Mouse (Mus musculus): ENCODE data around the gene Tlx1.

DNA sequence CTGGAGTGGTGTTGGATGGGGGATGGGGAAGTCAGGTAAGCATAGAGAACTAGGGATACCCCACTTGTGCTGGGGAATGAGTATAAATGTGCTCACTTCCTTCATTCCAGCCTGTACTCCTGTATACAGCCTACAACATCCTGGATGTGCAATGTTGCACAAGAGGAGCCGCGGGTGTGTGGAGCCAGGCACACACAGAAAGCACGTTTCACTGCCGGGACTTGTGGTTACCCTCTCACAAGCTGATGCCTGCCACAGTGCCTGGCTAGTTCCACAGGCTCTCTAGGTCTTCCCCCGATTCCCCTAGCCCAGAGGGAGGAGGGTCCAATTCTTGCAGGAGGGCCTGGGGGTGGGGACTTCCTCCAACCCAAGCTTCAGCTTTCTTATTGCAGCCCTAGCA lies 10.0 kb downstream of the Tlx1 start:
- TF ChIP-seq CTCF (IDR thresholded peaks at IDR 0.05; ENCODE audit: low read depth, low read length) (no peak), POLR2A (IDR thresholded peaks at IDR 0.05; ENCODE audit: borderline replicate concordance, low read depth, low read length) (no peak)
